ENCODE assay signal across 11 mouse cellular contexts in genomic region chr1:166127719-166128118, GRCm38 (mm10). TPM values are rescaled to one million over a fixed set of nuclear protein-coding genes. Genes with fewer than 3 reads are reported as not detected.
A peak's percentile ranks its signal among the peaks of the same experiment; 100 is the strongest.
DNase-seq lines count a peak whose midpoint lies in the region; ATAC-seq and TF ChIP-seq lines count a peak whose summit lies in the region.
"Had no signal": no experiment of that assay in that cellular context is flagged by ENCODE, and none has a peak within 500 bp of the region (broad histone marks: within the 10 kb centered on the region; RNA-seq: fewer than 3 reads in every experiment).

TSS of gene Dusp27 (minus strand) at chr1:166127922.

- ATAC-seq in midbrain, postnatal 0 days (ENCODE audit: low FRiP score): no peak
- no peak for ATAC-seq in intestine, embryonic 15.5 days
- no peak for ATAC-seq in cerebellum, adult (ENCODE audit: insufficient number of reproducible peaks, low FRiP score, low TSS enrichment)
- no peak for ATAC-seq in granulocyte monocyte progenitor cell, adult 5-6 weeks (replicated peaks; ENCODE audit: poor library complexity, severe bottlenecking)

- H3K4me1 ChIP-seq in midbrain, embryonic 10.5 days: peaks cover 22% of the 10 kb centered on the region
- no peaks in the 10 kb centered on the region for H3K4me1 ChIP-seq in midbrain, postnatal 0 days (ENCODE audit: insufficient read depth, low read length)
- H3K4me1 ChIP-seq in intestine, embryonic 15.5 days (replicated peaks): peaks cover 23% of the 10 kb centered on the region

- H3K27me3 ChIP-seq in midbrain, embryonic 10.5 days (ENCODE audit: low read depth, poor library complexity, severe bottlenecking): no peaks in the 10 kb centered on the region
- H3K27me3 ChIP-seq in midbrain, postnatal 0 days (ENCODE audit: insufficient read depth, low read length): no peaks in the 10 kb centered on the region
- no peaks in the 10 kb centered on the region for H3K27me3 ChIP-seq in intestine, embryonic 15.5 days (replicated peaks)
- H3K27me3 ChIP-seq: CH12.LX had no signal

- H3K9me3 ChIP-seq in midbrain, embryonic 10.5 days (replicated peaks): 0 out of 2 replicates have a peak, but pooled peaks cover 3% of the 10 kb centered on the region
- no peaks in the 10 kb centered on the region for H3K9me3 ChIP-seq in midbrain, postnatal 0 days (ENCODE audit: low read length)
- no peaks in the 10 kb centered on the region for H3K9me3 ChIP-seq in intestine, embryonic 15.5 days

- 63% methylated on average over 4 of the region's 4 CpGs for WGBS in midbrain, embryonic 10.5 days
- 60% methylated on average over 4 of the region's 4 CpGs for WGBS in midbrain, postnatal 0 days
- 47% methylated on average over 4 of the region's 4 CpGs for WGBS in intestine, embryonic 15.5 days

- no peak for DNase-seq in midbrain, embryonic 10.5 days (ENCODE audit: low spot score)
- DNase-seq in midbrain, postnatal 0 days (ENCODE audit: low spot score): no peak
- no peak for DNase-seq in gastrocnemius, postnatal 4 days (ENCODE audit: low spot score in 2 of 2)
- DNase-seq in yolk sac, embryonic 10.5 days (ENCODE audit: low spot score): peak; percentile 29
- no peak for DNase-seq in frontal cortex, adult 2 months (ENCODE audit: extremely low spot score in 1 of 2, low spot score in 1 of 2)
- DNase-seq: lung, postnatal 36 days had no signal

- peak within 1 kb of the TSS; percentile 9; the same call in 1 of the 2 replicates for H3K27ac ChIP-seq in midbrain, embryonic 10.5 days (replicated peaks)
- H3K27ac ChIP-seq in midbrain, postnatal 0 days (ENCODE audit: low read depth, low read length): no peak within 1 kb of the TSS
- no peak within 1 kb of the TSS for H3K27ac ChIP-seq in intestine, embryonic 15.5 days
- H3K27ac ChIP-seq: layer of hippocampus, adult 2 months had no signal

- H3K9ac ChIP-seq in midbrain, postnatal 0 days (replicated peaks; ENCODE audit: low read length, poor library complexity, severe bottlenecking): no peak within 1 kb of the TSS
- H3K9ac ChIP-seq in intestine, embryonic 15.5 days: no peak within 1 kb of the TSS

- no peak within 1 kb of the TSS for H3K4me3 ChIP-seq in midbrain, embryonic 10.5 days
- H3K4me3 ChIP-seq in midbrain, postnatal 0 days (ENCODE audit: low read depth, low read length): no peak within 1 kb of the TSS
- H3K4me3 ChIP-seq in intestine, embryonic 15.5 days (replicated peaks): no peak within 1 kb of the TSS
- H3K4me3 ChIP-seq: layer of hippocampus, adult 2 months had no signal

- no peak for TF ChIP-seq CTCF in midbrain, postnatal 0 days (IDR thresholded peaks at IDR 0.05)

- no peak within 1 kb of the TSS for H3K4me2 ChIP-seq in midbrain, postnatal 0 days (ENCODE audit: low read depth, low read length, poor library complexity, severe bottlenecking)
- peak within 1 kb of the TSS; percentile 33 for H3K4me2 ChIP-seq in intestine, embryonic 15.5 days (replicated peaks)

- no peaks in the 10 kb centered on the region for H3K36me3 ChIP-seq in midbrain, embryonic 10.5 days
- no peaks in the 10 kb centered on the region for H3K36me3 ChIP-seq in midbrain, postnatal 0 days (ENCODE audit: insufficient read depth, low read length)
- no peaks in the 10 kb centered on the region for H3K36me3 ChIP-seq in intestine, embryonic 15.5 days

RNA-seq across cellular contexts. Expression of gene Dusp27, which starts in this region (rescaled TPM):
- polyA plus RNA-seq in midbrain, embryonic 10.5 days (2016; fragmentation: Nextera tagmentation; extraction: Ambion mirVana): 2.7 and 3.5 TPM in 2 replicates
- 0.71 and 1.2 TPM in 2 replicates for total RNA-seq in midbrain, postnatal 0 days (2014; rRNA removed)
- polyA plus RNA-seq in midbrain, postnatal 0 days (2015; fragmentation: Nextera tagmentation; extraction: Ambion mirVana): 0.59 and 0.72 TPM in 2 replicates
- total RNA-seq in gastrocnemius, postnatal 4 days (2021): 100 to 1,000 TPM; 115 to 133 TPM
- 1.8 TPM in 2 replicates for polyA plus RNA-seq in intestine, embryonic 15.5 days (2015; fragmentation: Nextera tagmentation; extraction: Ambion mirVana)
- 0.21 and 0.30 TPM in 2 replicates for polyA plus RNA-seq in frontal cortex, adult 2 months (2012; rRNA removed)
- not detected in 2 replicates for total RNA-seq in granulocyte monocyte progenitor cell, adult 5-6 weeks (2014; fragmentation: Nextera tagmentation)
- not detected in 2 replicates for total RNA-seq in granulocyte monocyte progenitor cell, adult 5-6 weeks (2017)
- total RNA-seq: CH12.LX; layer of hippocampus, adult 2 months had no signal

Comparison
In these comparisons a context has a peak if more than half of its experiments do, and no peak if none do; other contexts are left out.
1. RNA of gene Dusp27 (total RNA-seq): 115 to 133 TPM in gastrocnemius, postnatal 4 days; 0.71 to 1.2 TPM in midbrain, postnatal 0 days and not detected in granulocyte monocyte progenitor cell, adult 5-6 weeks; every median in the first group is over 10 times any median in the second.